Mouse (Mus musculus) CH12F3 (cell line): Measurements from ENCODE around the gene Hspbap1.

Experiments used
- in situ Hi-C: fragments of 300-500 bp; cut with MboI; formaldehyde crosslinking; loops from 2 replicates; pipeline ENCODE4 v1.14.3; 2020; ENCODE audit warnings: low sequenced_read_pairs

Hspbap1 gene

GRCm38 (mm10) chr16:35791962-35792521 is 21.9 kb downstream of the Hspbap1 start:
- in situ Hi-C loops, result no loop called here

GRCm38 (mm10) chr16:35802163-35802562 is 32.0 kb downstream of the Hspbap1 start:
- in situ Hi-C loops, result no loop called here

GRCm38 (mm10) chr16:35803723-35804122 is 33.5 kb downstream of the Hspbap1 start:
- in situ Hi-C loops, result no loop called here

GRCm38 (mm10) chr16:35806973-35807662 is 36.9 kb downstream of the Hspbap1 start:
- in situ Hi-C loops, result no loop called here

GRCm38 (mm10) chr16:35807663-35807992 is 37.5 kb downstream of the Hspbap1 start:
- in situ Hi-C loops, result no loop called here

GRCm38 (mm10) chr16:35808838-35809237 is 38.7 kb downstream of the Hspbap1 start:
- in situ Hi-C loops, result no loop called here

GRCm38 (mm10) chr16:35813119-35813518 is 42.9 kb downstream of the Hspbap1 start:
- in situ Hi-C loops, result no loop called here

GRCm38 (mm10) chr16:35817255-35818089 is 47.3 kb downstream of the Hspbap1 start:
- in situ Hi-C loops, result loop anchor here (5.0 kb wide), 1 partner anchor 85 kb away; no protein-coding TSS in a partner anchor

GRCm38 (mm10) chr16:35829999-35830398 is 59.8 kb downstream of the Hspbap1 start:
- in situ Hi-C loops, result no loop called here

- in situ Hi-C loops, result no loop called here
These were observed 62.8 kb downstream of the Hspbap1 start for GRCm38 (mm10) chr16:35832926-35833325.

- in situ Hi-C loops, result no loop called here
These were observed 64.5 kb downstream of the Hspbap1 start for GRCm38 (mm10) chr16:35834653-35835052.

GRCm38 (mm10) chr16:35839680-35840079 is 69.5 kb downstream of the Hspbap1 start:
- in situ Hi-C loops, result no loop called here

GRCm38 (mm10) chr16:35847138-35847537 is 77.0 kb downstream of the Hspbap1 start:
- in situ Hi-C loops, result no loop called here

- in situ Hi-C loops, result no loop called here
These were observed 85.7 kb downstream of the Hspbap1 start for GRCm38 (mm10) chr16:35855846-35856245.

- in situ Hi-C loops, result no loop called here
These were observed 86.6 kb downstream of the Hspbap1 start for GRCm38 (mm10) chr16:35856766-35857165.

GRCm38 (mm10) chr16:35860236-35860635 is 90.1 kb downstream of the Hspbap1 start:
- in situ Hi-C loops, result no loop called here

GRCm38 (mm10) chr16:35862057-35862456 is 91.9 kb downstream of the Hspbap1 start:
- in situ Hi-C loops, result no loop called here

GRCm38 (mm10) chr16:35867726-35868125 is 97.6 kb downstream of the Hspbap1 start:
- in situ Hi-C loops, result no loop called here

- in situ Hi-C loops, result no loop called here
These were observed 99.0 kb downstream of the Hspbap1 start for GRCm38 (mm10) chr16:35869126-35869525.

GRCm38 (mm10) chr16:35869656-35870055 is 99.5 kb downstream of the Hspbap1 start:
- in situ Hi-C loops, result no loop called here

- in situ Hi-C loops, result no loop called here
These were observed 100.4 kb downstream of the Hspbap1 start for GRCm38 (mm10) chr16:35870581-35871047.
